Mouse (Mus musculus) gastrocnemius, postnatal 36 days (tissue): Measurements from ENCODE around the gene Rasd1. TPM values are rescaled to one million over a fixed set of nuclear protein-coding genes. Genes with fewer than 3 reads are reported as not detected.

Experiments
- DNase-seq, 2 experiments: peaks; one replicate each; pipeline ENCODE4 v3.0.0; 2022
- intact Hi-C: fragments of 180-260 bp; cut with DNase I; formaldehyde crosslinking; loops from one replicate; pipeline ENCODE4 v1.15.1; 2025
- long read RNA-seq, 2 experiments: library from polyadenylated mRNA; stranded (forward); transcript quantifications; one replicate each; pipeline ENCODE4 v2.0.0; 2021
- total RNA-seq, 2 experiments: library from RNA; stranded (reverse); gene quantifications; 2 replicates each; pipeline ENCODE4 v1.2.3; 2021

The Rasd1 gene
- total RNA-seq, result 1 to 10 TPM; 1.3 to 2.1 TPM
- long read RNA-seq, experiment 1, transcript Rasd1-201 (2 exons, 1,611 nt), result major isoform, 5 of 5 reads
- long read RNA-seq, experiment 1, partial matches to known transcripts, result 0 of 5 reads
- long read RNA-seq, experiment 1, other reads (novel, unspliced or antisense), result 0 of 5 reads
- long read RNA-seq, experiment 2, partial matches to known transcripts, result 0 of 2 reads
- long read RNA-seq, experiment 2, other reads (novel, unspliced or antisense), result 0 of 2 reads

DNA sequence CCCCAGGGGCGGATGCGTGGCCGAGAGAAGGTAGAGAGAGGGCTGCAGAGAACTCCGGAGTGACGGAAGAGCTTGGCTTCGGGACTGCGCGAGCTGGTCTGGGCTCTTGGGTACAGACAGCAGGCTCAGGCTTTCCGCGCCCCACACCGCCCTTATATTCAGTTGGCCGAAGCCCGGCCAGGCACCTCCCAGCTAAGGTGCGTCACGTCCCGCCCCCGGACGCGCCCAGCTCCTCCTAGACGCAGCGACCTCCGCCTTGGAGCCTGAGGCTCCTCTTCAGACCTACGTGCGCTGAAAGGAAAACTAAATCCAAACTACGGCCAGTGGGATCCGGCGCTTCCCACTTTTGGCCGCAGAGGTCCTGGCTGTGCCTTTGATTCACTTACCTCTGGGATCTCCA lies at the start of gene Rasd1:
Gene Rasd1 (minus strand): TSS at position 127 of the 400 bp plus-strand sequence.
- intact Hi-C loops, result loop anchor here (1.0 to 5.0 kb wide), 2 partner anchors 62 to 107 kb away; no protein-coding TSS in a partner anchor
- DNase-seq, result peak; percentile 59 to 73

DNA sequence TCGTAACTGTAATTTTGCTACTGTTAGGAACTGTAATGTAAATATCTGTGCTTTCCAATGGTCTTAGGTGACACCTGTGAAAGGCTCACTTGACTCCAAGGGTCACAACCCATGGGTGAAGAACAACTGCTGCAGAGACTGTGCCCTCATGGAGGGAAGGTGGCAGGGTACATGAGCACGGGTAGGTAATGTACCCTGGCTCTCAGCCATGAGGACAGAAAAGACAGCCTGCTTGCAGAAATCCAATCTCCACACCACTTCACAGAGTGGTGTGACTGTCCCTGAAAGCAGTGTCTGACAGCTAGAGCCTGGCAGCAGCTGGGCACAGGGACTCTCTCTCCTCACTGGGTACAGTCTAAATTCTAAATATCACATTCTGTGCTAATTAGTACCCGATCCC lies 46.8 kb upstream of the Rasd1 start:
- no peak for DNase-seq
- intact Hi-C loops, result no loop called here

DNA sequence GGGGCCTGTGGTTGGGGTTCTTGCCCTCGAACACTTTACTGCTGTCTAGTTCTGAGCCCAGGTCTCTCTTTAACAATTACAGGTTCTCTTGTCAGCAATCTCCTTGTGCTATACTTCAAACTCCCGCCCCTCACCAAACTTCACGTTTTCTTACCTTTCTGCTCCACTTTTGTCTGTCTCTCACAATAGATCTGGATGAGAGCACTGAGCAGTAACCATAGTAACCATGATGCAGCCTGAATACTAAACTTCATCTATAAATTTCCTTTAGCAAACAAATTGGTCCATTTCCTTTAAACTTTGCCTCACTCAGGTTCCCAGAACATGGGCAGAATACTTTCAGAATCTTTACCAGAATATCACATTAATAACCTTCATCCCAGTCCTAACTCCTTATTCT lies 44.7 kb upstream of the Rasd1 start:
- no peak for DNase-seq
- intact Hi-C loops, result no loop called here

DNA sequence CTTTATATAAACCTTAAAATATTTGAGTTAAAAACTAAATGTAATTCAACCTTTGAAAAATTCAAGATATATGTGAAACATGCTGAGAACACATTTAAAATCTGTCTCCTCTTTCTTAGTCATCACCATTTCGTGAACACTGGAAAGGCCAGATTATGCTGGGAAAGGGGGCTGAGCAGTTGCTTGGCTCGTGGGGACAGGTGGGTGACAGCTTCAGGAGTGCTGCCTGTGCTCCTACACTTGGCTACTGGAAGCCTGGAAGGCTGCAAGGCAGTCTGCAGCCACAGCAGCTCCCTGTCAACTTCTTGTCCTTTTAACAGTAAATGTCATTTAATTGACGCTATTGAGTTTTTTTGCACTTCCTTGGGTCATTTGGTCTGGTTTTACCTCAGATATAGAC lies 41.1 kb upstream of the Rasd1 start:
- no peak for DNase-seq
- intact Hi-C loops, result no loop called here

DNA sequence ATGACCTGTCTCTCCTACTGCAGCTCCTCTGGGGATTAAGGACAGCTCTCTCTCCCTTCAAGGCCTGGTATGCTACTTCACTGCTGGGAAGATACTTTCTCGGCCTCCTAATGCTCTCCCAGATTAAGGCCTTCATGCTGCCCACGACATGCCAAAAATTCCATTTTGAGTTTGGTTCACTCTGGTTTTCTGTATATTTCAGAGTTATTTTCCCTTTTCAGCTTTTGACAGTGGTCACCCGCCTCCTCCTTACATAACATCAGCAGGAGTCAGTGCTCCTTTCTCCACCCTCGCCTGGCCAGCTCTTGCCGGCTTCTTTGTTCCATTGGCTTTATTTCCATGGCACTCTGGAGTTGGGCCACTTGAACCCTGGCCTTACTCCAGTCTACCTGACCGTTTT lies 40.0 kb upstream of the Rasd1 start:
- intact Hi-C loops, result no loop called here
- no peak for DNase-seq

DNA sequence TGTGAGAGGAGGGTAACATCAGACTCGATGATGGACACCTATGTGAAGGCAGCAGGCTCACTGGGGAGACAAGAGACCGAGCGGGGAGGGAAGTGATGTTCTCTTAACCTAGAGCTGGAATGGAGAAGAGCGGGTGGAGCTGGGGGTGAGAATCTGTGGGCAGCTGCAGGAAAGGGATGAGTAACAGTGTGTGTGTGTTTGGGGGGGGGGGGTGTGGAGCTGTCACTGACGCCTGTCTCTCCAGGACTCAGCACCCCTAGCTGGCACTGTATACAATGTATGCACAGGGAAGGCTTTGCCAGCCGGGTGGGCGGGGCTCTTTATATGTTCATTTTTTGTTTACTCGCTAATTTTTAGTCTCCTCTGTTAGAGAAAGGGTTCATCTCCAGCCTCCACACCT lies 39.1 kb upstream of the Rasd1 start:
- DNase-seq, result no peak
- intact Hi-C loops, result no loop called here

DNA sequence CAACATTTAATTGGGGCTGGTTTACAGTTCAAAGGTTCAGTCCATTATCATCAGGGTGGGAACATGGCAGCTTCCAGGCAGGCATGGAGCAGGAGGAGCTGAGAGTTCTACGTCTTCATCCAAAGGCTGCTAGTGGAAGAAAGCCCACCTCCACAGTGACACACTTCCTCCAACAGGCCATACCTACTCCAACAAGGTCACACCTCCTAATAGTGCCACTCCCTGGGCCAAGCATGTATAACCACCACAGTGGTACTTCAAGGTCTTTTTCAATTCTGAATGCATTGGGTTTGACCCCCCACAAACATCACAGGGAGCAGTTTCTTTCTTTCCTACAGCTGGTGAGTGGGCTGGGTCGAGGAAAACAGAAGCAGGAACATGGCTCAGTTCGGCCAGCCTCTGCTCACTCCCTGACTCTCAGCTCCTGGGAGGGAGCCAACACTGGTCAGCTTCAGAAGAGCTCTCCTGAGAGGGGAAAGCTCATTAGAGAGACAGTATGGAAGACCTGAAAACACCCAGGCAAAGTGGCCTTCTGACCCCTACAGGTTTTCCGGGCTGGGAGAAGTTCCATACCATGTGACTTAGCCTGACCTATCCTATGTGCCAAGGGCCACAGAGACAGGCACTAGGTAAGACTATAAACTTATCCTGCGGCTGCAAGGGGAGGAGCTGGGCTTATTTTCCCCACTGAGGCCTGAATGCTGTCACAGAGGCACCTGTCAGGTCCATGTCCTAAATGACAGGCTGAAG lies 36.7 kb upstream of the Rasd1 start:
- intact Hi-C loops, result no loop called here
- no peak for DNase-seq

DNA sequence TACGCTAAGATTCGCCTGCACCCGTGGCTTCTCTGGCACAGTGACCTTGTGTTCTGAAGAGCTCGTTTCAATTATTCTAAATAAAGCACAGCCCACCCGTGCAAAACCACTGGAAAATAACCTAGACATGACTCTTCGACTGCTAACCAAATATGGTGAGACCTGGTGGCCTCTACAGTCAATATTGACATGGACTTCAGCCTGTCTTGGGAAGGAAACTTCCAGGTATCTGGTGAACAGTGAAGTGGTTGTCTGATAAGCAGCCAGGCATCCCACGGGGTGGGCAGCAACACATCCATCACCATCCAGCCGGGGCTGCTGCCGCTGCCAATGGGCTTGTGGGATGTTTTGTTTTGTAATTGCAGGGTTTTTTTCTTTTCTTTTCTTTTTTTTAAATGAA lies 29.6 kb upstream of the Rasd1 start:
- intact Hi-C loops, result no loop called here
- DNase-seq, result no peak

DNA sequence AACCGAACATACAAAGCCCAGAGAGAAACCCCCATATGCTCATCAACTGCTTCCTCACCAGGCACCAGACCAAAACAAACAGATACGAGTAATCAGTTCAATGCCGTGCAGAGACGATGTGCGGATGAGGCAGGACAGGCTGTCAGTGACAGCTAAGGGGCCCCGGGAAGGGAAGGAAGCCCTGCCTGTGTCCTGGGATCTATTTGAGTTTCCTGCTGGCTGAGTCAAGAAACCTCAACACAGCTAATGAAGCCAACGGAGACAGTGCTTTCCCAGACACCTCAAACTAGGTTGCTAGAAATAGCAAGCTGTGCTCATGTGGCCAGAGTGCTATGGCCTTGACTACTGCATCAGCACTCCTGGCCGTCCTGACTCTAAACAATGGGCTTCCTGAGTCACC lies 26.6 kb upstream of the Rasd1 start:
- DNase-seq, result no peak
- intact Hi-C loops, result no loop called here

DNA sequence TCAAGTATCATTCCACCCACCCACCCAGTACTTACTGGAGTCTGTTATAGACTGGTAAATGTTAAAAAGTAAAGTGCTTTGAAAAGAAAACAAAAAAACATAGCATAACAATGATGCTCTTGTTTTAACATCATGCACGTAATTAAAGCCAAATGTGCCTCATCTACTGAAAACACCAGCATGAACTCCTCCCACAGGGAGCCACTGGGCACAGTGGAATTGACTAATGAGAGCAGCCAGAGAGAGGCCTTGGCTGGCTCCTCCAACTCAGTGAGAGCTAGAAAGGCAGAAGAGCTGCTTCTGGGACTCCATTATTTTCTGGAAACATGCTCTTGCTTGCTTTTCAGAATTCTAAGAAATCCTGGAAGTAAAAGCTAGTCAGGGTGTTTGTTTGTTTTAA lies 24.7 kb upstream of the Rasd1 start:
- DNase-seq, result no peak

DNA sequence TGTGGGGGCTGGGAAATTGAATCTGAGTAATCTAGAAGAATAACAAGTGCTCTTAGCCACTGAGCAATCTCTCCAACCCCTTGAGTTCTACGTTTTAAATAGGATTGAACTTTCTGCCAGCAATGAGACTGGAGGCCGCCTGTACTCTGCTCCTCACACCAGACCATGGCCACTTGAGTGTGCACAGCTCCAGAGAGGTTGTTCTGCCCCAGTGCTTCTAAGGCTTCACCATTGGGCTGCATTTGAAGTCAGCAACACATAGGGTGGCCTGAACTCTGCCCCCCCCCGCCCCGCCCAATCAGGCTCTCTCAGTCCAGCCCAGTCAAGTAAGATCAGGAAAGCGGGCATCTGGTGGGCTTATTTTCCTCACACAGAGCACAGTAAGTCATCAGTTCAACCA lies 13.1 kb upstream of the Rasd1 start:
- intact Hi-C loops, result no loop called here
- no peak for DNase-seq

More for the DNA sequence above, 24.7 kb upstream of the Rasd1 start:
- intact Hi-C loops, result no loop called here

DNA sequence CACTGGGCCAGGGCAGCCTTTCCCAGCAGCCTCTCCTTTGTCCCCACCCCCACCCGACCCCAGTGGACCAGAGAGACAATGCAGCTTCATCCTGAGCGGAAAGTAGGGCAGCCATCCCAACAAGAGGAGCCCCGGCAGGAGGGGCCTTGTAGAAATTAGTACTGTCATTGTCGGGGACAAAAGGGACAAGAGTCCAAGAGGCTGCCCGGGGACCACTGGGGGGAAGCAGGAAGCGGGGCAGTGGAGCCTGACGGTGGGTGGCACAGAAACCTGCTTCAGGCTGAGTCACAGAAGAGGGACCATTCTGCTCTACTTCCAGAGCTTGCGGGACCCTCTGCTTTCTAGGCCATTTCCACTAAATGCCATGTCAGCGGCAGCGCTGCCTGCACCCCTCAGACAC lies 10.5 kb upstream of the Rasd1 start:
- intact Hi-C loops, result no loop called here
- no peak for DNase-seq

DNA sequence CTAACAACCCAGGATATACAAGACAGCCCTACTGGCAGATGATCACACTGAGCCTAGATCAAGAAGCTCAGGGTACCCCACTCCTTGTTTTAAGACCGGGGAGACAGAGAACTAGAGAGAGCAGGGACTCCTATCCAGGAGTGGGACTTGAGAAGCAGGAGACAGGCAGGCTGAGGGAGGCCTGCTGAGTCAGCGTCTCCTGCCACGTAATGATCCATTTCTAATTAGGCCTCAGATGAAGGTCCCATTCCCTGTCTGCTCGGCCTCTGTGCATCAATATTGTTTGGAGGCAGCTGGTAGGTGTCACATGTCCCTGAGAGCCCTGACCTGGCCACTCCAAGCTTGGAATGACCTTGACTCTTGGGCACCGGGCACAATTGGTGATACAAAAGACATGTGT lies 8.6 kb upstream of the Rasd1 start:
- DNase-seq, result no peak
- intact Hi-C loops, result no loop called here

DNA sequence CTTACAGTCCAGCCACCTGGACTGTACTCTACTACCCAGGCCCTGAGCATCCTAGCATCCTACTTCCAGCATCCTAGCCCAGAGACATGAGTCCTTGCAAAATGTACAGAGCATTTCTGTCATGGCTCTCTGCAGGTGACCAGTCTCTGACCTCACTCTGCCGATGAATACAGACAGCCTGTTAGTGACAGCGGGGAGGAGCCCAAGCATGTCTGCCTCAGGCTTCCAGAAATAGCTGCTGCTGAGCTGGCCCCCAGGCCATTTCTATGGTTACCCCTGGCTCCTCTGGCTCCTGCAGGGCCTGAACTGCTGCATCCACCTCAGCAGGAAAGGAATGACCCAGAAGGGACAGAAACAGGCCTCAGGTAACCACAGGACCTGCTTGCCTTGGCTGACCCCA lies 6.9 kb upstream of the Rasd1 start:
- DNase-seq, result no peak
- intact Hi-C loops, result no loop called here

DNA sequence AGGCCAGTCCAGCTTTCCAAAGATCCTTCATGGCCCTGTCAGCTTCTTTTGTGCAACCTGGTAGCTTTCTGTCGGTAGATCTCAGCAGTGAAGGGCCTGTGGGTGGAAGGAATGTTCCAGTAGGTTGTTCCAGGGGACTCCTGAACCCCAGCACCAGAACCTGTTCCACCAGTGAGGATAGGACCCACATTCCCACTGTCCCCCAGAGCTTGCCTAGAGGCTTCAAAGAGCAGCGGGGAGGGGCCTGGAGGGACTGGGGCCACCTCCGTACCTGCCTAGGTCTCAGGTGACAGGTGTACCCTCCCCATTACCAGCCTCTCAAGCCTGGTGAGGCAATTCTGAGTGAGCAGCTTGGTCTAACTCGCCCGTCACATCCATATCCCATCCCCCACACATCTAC lies 6.0 kb upstream of the Rasd1 start:
- no peak for DNase-seq
- intact Hi-C loops, result no loop called here

DNA sequence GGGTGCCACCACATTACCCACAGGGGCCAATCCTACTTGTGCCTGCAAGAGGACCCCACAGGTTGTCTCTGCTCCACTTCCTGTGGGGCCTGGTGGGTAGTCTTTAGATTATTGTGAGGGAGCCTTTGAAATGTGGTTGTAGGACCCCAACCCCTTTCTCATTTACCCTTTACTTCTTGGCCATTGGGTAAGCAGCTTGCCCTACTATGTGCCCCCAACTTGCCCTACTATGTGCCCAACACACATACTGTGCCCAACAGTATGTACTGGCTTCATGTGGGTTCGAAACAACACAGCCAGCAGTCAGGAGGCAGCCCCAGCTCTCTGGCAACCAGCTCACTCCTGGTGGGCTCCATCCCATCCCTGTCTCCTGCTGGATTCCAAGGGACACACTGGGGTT lies 3.0 kb upstream of the Rasd1 start:
- intact Hi-C loops, result loop anchor here (5.0 kb wide), 1 partner anchor 105 kb away; no protein-coding TSS in a partner anchor
- no peak for DNase-seq

DNA sequence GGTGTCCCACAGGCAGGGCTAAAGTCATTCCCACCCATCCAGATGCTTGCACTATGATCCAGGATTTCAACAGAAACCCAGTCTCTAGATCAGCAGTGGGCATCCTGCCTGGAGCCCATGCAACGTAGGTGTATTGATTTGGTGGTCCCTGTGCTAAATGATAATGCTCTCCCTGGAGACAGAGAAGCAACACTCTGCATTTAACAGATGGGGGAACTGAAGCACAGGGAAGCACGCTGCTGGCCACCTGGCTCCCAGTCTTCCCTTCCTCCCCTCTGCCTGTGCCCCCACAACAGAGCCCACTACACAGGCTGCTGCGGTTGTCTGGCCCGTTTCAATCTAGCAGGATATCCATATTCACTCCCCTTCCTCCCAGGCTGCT lies 1.3 kb upstream of the Rasd1 start:
- DNase-seq, result no peak
- intact Hi-C loops, result loop anchor here (5.0 kb wide), 1 partner anchor 106 kb away; no protein-coding TSS in a partner anchor

DNA sequence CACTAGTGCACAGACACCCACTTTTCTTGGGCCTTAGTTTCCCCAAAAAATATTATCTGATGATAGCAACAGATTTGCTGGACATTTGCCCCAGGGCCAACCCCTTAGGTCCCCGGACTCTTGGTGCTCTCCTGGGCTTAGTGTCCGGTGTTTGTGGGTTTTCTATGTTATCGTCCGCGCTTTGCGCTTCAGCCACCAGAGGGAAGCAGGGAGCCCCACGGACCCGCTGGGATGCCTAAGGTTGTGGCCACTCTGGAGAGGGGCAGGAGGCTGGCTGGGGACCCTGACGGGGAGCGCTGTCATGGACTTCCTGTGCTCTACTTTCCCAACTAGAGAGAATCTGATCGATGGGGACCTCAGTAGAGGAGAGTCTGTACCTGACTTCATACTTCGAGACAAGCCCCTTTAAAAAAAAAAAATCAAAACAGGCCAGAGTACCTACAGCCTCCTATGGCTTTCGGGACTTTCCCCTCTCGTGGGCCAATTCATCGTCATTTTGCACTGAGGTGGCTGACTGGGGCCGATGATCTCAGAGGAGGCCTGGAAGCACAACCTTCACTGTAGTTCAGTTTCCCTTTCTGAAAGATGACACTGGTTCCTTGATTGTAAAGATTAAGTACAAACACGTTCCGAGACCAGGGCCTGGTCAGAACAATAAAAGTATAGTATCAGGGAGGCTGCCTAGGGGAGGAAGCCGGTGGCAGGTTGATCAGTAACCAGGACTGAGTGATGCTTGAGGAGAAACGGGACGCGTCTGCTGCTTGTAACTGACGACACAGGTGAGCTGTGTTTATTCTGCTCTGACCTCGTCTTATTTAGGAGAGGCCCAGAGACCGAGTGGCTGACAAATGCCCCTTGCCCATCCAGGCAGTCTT lies 720 bp upstream of the Rasd1 start:
- intact Hi-C loops, result loop anchor here (1.0 to 5.0 kb wide), 2 partner anchors 62 to 107 kb away; no protein-coding TSS in a partner anchor
- peak; percentile 70 to 82 for DNase-seq

DNA sequence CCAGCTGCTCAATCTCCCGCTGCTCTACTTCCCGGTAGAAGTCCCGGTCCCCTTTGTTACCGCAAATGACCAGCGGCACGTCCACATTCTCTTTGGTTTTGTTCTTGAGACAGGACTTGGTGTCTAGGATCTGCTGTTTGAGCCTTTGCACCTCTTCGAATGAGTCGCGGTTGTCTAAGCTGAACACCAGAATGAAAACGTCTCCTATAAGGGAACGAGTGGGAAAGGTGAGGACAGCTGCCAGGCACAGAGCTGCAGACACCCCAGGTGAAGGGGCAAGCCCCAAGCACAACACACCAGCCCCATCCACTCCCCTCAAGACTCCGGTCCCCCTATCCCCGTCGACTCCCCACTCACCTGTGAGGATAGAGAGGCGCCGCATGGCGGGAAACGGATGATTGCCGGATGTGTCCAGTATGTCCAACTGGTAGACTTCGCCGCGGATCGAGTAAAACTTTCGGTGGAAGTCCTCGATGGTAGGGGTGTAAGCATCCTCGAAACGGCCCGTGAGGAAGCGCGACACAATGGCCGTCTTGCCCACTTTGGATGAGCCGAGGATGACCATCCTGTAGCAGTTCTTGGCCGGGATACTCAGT lies 483 bp downstream of the Rasd1 start:
- DNase-seq, result no peak
- intact Hi-C loops, result no loop called here

DNA sequence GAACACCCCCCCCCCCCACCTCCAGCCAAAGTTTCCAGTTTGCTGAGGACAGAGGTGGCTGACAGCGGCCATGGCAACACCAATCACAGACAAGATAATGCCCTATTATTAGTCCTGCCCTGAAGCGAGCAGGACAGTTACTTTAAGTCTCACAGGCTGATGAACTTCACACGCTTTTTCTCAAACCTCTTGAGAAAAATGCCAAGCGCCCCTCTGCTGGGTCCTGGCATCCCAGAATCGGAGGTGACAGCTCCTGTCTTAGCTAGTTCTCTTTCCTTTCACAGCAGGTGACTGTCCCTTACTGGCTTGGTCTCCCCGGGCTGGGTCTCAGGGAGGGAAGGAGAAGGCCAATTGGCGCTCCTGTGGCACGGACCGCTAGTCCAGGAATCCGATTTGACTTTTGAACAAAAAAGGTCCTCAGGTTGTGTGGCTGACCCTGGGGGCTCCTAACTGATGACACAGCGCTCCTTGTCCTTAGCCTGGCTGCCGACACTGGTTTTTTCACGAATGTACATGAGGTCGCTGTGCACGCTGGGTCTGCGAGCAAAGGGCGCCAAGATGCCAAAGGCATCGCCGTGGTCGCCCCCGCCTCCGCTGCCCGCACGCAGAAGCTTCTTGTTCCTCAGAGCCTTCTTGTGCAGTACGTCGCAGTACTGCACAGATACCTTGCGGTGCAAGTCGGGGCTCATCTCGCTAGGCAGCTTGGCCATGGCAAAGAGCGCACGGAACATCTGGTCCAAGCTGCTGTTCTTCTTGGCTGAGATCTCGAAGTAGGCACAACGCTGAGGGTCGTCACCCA lies 1.2 kb downstream of the Rasd1 start:
- no peak for DNase-seq
- intact Hi-C loops, result no loop called here
